In the genomic region with DNA sequence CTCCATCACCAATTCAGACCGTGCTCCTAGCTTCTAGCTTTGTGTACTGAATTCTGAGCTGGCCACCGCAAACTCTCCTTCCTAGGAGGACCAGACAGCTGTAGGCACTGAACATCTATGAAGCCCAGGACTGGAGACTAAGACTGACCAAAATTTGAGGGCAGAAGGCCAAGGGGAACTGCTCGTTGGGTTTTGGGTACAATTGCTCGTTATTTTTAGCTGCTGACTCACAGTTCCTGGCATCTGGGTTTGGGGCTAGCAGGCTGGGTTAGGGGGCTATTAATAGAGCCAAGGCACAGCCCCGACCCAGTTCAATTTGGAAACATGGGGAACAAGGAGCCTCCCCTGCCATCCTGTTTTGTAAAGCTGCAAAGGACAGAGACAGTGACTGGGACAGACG, we compare ENCODE assay signal across 12 mouse cellular contexts. TPM values are rescaled to one million over a fixed set of nuclear protein-coding genes. Genes with fewer than 3 reads are reported as not detected.
DNase-seq lines count a peak whose midpoint lies in the region; ATAC-seq and TF ChIP-seq lines count a peak whose summit lies in the region.
"Had no signal": no experiment of that assay in that cellular context is flagged by ENCODE, and none has a peak within 500 bp of the region (broad histone marks: within the 10 kb centered on the region; RNA-seq: fewer than 3 reads in every experiment).

No protein-coding gene starts in this region.

- H3K4me1 ChIP-seq in heart, adult 2 months (ENCODE audit: control insufficient read depth, insufficient read depth, low read length), result peaks cover 1% of the 10 kb centered on the region; the same call in 1 of the 2 replicates
- H3K4me1 ChIP-seq in intestine, embryonic 15.5 days (replicated peaks), result no peaks in the 10 kb centered on the region

- ATAC-seq in intestine, embryonic 15.5 days, result no peak
- ATAC-seq: Patski had no signal

- H3K9ac ChIP-seq in heart, adult 2 months (ENCODE audit: low read depth, low read length), result peak overlapping the region; percentile 40; the same call in 1 of the 2 replicates
- H3K9ac ChIP-seq in intestine, embryonic 15.5 days, result no peak overlapping the region

- peak; percentile 9 for DNase-seq in adrenal gland, adult 2 months
- no peak for DNase-seq in adrenal gland, postnatal 25 days
- DNase-seq in 3134 (ENCODE audit: extremely low read depth, insufficient read length, low spot score), result peak; percentile 51
- peak; percentile 32 to 58 for DNase-seq in heart, adult 2 months
- peak; percentile 51 for DNase-seq in heart, postnatal 4 days
- DNase-seq in spleen, adult 18-20 months, result no peak
- DNase-seq in cerebellum, adult 9-11 months, result no peak
- DNase-seq: B cell, adult 2 months had no signal

- no peak for TF ChIP-seq POLR2A in heart, adult 2 months (IDR thresholded peaks at IDR 0.05; ENCODE audit: insufficient read depth, low read depth, low read length)

- H3K27me3 ChIP-seq in heart, adult 2 months (ENCODE audit: control insufficient read depth, insufficient read depth, low read length), result no peaks in the 10 kb centered on the region
- H3K27me3 ChIP-seq in intestine, embryonic 15.5 days (replicated peaks), result 0 out of 2 replicates have a peak, but pooled peaks cover 2% of the 10 kb centered on the region

- no peaks in the 10 kb centered on the region for H3K79me2 ChIP-seq in heart, adult 2 months (replicated peaks; ENCODE audit: control insufficient read depth, insufficient read depth, low read length)

- no peak for TF ChIP-seq CTCF in heart, adult 2 months (IDR thresholded peaks at IDR 0.05)

- WGBS in heart, adult 2 months, result 31% methylated on average over 6 of the region's 6 CpGs
- WGBS in intestine, embryonic 15.5 days, result 63% methylated on average over 6 of the region's 6 CpGs

- no peak overlapping the region for H3K4me2 ChIP-seq in intestine, embryonic 15.5 days (replicated peaks)
- H3K4me2 ChIP-seq: midbrain, embryonic 11.5 days had no signal

- no peaks in the 10 kb centered on the region for H3K9me3 ChIP-seq in intestine, embryonic 15.5 days

- intact Hi-C loops in heart, adult 2 months (cut with DNase I), result no loop called here

- no peak overlapping the region for H3K4me3 ChIP-seq in heart, adult 2 months
- H3K4me3 ChIP-seq in intestine, embryonic 15.5 days (replicated peaks), result no peak overlapping the region

- no peak for TF ChIP-seq EP300 in heart, adult 2 months (IDR thresholded peaks at IDR 0.05; ENCODE audit: insufficient read depth, low read depth, low read length)

- H3K27ac ChIP-seq in heart, adult 2 months, result peak overlapping the region; percentile 69
- no peak overlapping the region for H3K27ac ChIP-seq in intestine, embryonic 15.5 days

- no peaks in the 10 kb centered on the region for H3K36me3 ChIP-seq in heart, adult 2 months (ENCODE audit: control insufficient read depth, insufficient read depth, low read length)
- H3K36me3 ChIP-seq in intestine, embryonic 15.5 days, result no peaks in the 10 kb centered on the region

RNA-seq across cellular contexts. Expression of gene Gdpd2, which starts 11.1 kb away (rescaled TPM):
- under 1 TPM; 0.17 to 0.20 TPM for total RNA-seq in adrenal gland, adult 2 months (2021)
- 0.60 and 0.86 TPM in 2 replicates for polyA plus RNA-seq in adrenal gland, adult 2 months (2012; rRNA removed)
- total RNA-seq in adrenal gland, postnatal 25 days (2021), result 0.58 TPM in 1 of 2 replicates, not detected in the other
- not detected for total RNA-seq in heart, adult 2 months (2021)
- 0.15 and 0.68 TPM in 2 replicates for polyA plus RNA-seq in heart, adult 2 months (2012; rRNA removed)
- total RNA-seq in heart, postnatal 4 days (2021), result under 1 TPM; 0.32 to 0.41 TPM
- polyA plus RNA-seq in intestine, embryonic 15.5 days (2015; fragmentation: Nextera tagmentation; extraction: Ambion mirVana), result 0.50 and 1.3 TPM in 2 replicates
- total RNA-seq: liver, adult 2 months had no signal
- polyA plus RNA-seq: liver, adult 2 months had no signal

RNA-seq across cellular contexts. Expression of gene Dlg3, which starts 26.7 kb away (rescaled TPM):
- 10 to 100 TPM; 33.3 to 48.6 TPM for total RNA-seq in adrenal gland, adult 2 months (2021)
- 7.1 TPM in 2 replicates for polyA plus RNA-seq in adrenal gland, adult 2 months (2012; rRNA removed)
- total RNA-seq in adrenal gland, postnatal 25 days (2021), result 28.6 and 34.8 TPM in 2 replicates
- total RNA-seq in heart, adult 2 months (2021), result 1 to 10 TPM; 2.6 to 2.7 TPM
- 3.0 and 5.8 TPM in 2 replicates for polyA plus RNA-seq in heart, adult 2 months (2012; rRNA removed)
- 1 to 10 TPM; 4.6 to 5.3 TPM for total RNA-seq in heart, postnatal 4 days (2021)
- polyA plus RNA-seq in intestine, embryonic 15.5 days (2015; fragmentation: Nextera tagmentation; extraction: Ambion mirVana), result 2.5 and 3.0 TPM in 2 replicates

Comparison
In these comparisons a context has a peak if more than half of its experiments do, and no peak if none do; other contexts are left out.
1. DNase-seq: peak in adrenal gland, adult 2 months (single experiment), 3134 (single experiment), heart, adult 2 months (2 of 2) and heart, postnatal 4 days (single experiment); none in adrenal gland, postnatal 25 days (single experiment), spleen, adult 18-20 months (0 of 2) and cerebellum, adult 9-11 months (single experiment).